In genomic region chr12:14515588-14515987, GRCm38 (mm10) we compare ENCODE assay signal across 10 mouse cellular contexts.
"Had no signal": no experiment of that assay in that cellular context is flagged by ENCODE, and none has a peak within 500 bp of the region (broad histone marks: within the 10 kb centered on the region; RNA-seq: fewer than 3 reads in every experiment).

No protein-coding gene starts in this region.

- DNase-seq: kidney, adult 11 months; kidney, adult 9 months; kidney, postnatal 36 days; liver; liver, embryonic 13.5 days; liver, postnatal 0 days; lung, postnatal 14 days; retina, postnatal 1 day; thymus, postnatal 4 days had no signal

- ATAC-seq: liver, postnatal 0 days; midbrain, embryonic 16.5 days had no signal
